Mouse (Mus musculus): ENCODE measurements around the gene Hdgfl3. TPM values are rescaled to one million over a fixed set of nuclear protein-coding genes. Genes with fewer than 3 reads are reported as not detected.

The Hdgfl3 gene
- polyA plus RNA-seq (2011; ENCODE audit: insufficient read length, low read depth, missing spikeins), result 11.1 and 22.7 TPM in 2 replicates

GRCm38 (mm10) chr7:81934267-81934745, at the start of gene Hdgfl3:
TSS of gene Hdgfl3 (minus strand) at chr7:81934473.
- Histone ChIP-seq H3K4me1 (ENCODE audit: control insufficient read depth, insufficient read depth, low read length) (peaks cover 3% of the 10 kb centered on the region; the same call in 1 of the 2 replicates), H3K4me3 (ENCODE audit: insufficient read depth, low read length) (peak within 1 kb of the TSS; percentile 59), H3K27ac (ENCODE audit: insufficient read depth, low read length) (no peak within 1 kb of the TSS)
- peak; percentile 19; the same call in 1 of the 2 replicates for TF ChIP-seq POLR2A (IDR thresholded peaks at IDR 0.05; ENCODE audit: low read depth, low read length)
- TF ChIP-seq CTCF (IDR thresholded peaks at IDR 0.05; ENCODE audit: borderline replicate concordance, insufficient read depth, low read length), result no peak

GRCm38 (mm10) chr7:81983651-81984050, 49.4 kb upstream of the Hdgfl3 start:
- no peak overlapping the region for H3K27ac ChIP-seq (ENCODE audit: insufficient read depth, low read length)
- H3K4me3 ChIP-seq (ENCODE audit: insufficient read depth, low read length), result no peak overlapping the region
- no peaks in the 10 kb centered on the region for H3K4me1 ChIP-seq (ENCODE audit: control insufficient read depth, insufficient read depth, low read length)
- no peak for TF ChIP-seq CTCF (IDR thresholded peaks at IDR 0.05; ENCODE audit: borderline replicate concordance, insufficient read depth, low read length)
- no peak for TF ChIP-seq POLR2A (IDR thresholded peaks at IDR 0.05; ENCODE audit: low read depth, low read length)

- Histone ChIP-seq H3K4me1 (ENCODE audit: control insufficient read depth, insufficient read depth, low read length) (no peaks in the 10 kb centered on the region), H3K4me3 (ENCODE audit: insufficient read depth, low read length) (no peak overlapping the region), H3K27ac (ENCODE audit: insufficient read depth, low read length) (no peak overlapping the region)
- TF ChIP-seq CTCF (IDR thresholded peaks at IDR 0.05; ENCODE audit: borderline replicate concordance, insufficient read depth, low read length) (no peak), POLR2A (IDR thresholded peaks at IDR 0.05; ENCODE audit: low read depth, low read length) (no peak)
These were observed 44.0 kb upstream of the Hdgfl3 start for GRCm38 (mm10) chr7:81978304-81978703.

- Histone ChIP-seq H3K4me1 (ENCODE audit: control insufficient read depth, insufficient read depth, low read length) (no peaks in the 10 kb centered on the region), H3K27ac (ENCODE audit: insufficient read depth, low read length) (no peak overlapping the region), H3K4me3 (ENCODE audit: insufficient read depth, low read length) (no peak overlapping the region)
- TF ChIP-seq POLR2A (IDR thresholded peaks at IDR 0.05; ENCODE audit: low read depth, low read length) (no peak), CTCF (IDR thresholded peaks at IDR 0.05; ENCODE audit: borderline replicate concordance, insufficient read depth, low read length) (no peak)
These were observed 40.3 kb upstream of the Hdgfl3 start for GRCm38 (mm10) chr7:81974616-81975015.

- Histone ChIP-seq H3K4me3 (ENCODE audit: insufficient read depth, low read length) (no peak overlapping the region), H3K4me1 (ENCODE audit: control insufficient read depth, insufficient read depth, low read length) (no peaks in the 10 kb centered on the region), H3K27ac (ENCODE audit: insufficient read depth, low read length) (no peak overlapping the region)
- TF ChIP-seq CTCF (IDR thresholded peaks at IDR 0.05; ENCODE audit: borderline replicate concordance, insufficient read depth, low read length) (no peak), POLR2A (IDR thresholded peaks at IDR 0.05; ENCODE audit: low read depth, low read length) (no peak)
These were observed 39.7 kb upstream of the Hdgfl3 start for GRCm38 (mm10) chr7:81973939-81974338.

- TF ChIP-seq POLR2A (IDR thresholded peaks at IDR 0.05; ENCODE audit: low read depth, low read length) (no peak), CTCF (IDR thresholded peaks at IDR 0.05; ENCODE audit: borderline replicate concordance, insufficient read depth, low read length) (no peak)
- no peak overlapping the region for H3K27ac ChIP-seq (ENCODE audit: insufficient read depth, low read length)
These were observed 39.1 kb upstream of the Hdgfl3 start for GRCm38 (mm10) chr7:81973339-81973738.

GRCm38 (mm10) chr7:81968975-81969374, 34.7 kb upstream of the Hdgfl3 start:
- no peak overlapping the region for H3K4me3 ChIP-seq (ENCODE audit: insufficient read depth, low read length)
- TF ChIP-seq POLR2A (IDR thresholded peaks at IDR 0.05; ENCODE audit: low read depth, low read length) (no peak), CTCF (IDR thresholded peaks at IDR 0.05; ENCODE audit: borderline replicate concordance, insufficient read depth, low read length) (no peak)

More at GRCm38 (mm10) chr7:81973339-81973738, 39.1 kb upstream of the Hdgfl3 start:
- Histone ChIP-seq H3K4me1 (ENCODE audit: control insufficient read depth, insufficient read depth, low read length) (no peaks in the 10 kb centered on the region), H3K4me3 (ENCODE audit: insufficient read depth, low read length) (no peak overlapping the region)

GRCm38 (mm10) chr7:81968451-81968850, 34.2 kb upstream of the Hdgfl3 start:
- TF ChIP-seq POLR2A (IDR thresholded peaks at IDR 0.05; ENCODE audit: low read depth, low read length) (no peak), CTCF (IDR thresholded peaks at IDR 0.05; ENCODE audit: borderline replicate concordance, insufficient read depth, low read length) (no peak)
- H3K4me3 ChIP-seq (ENCODE audit: insufficient read depth, low read length), result no peak overlapping the region
- no peak overlapping the region for H3K27ac ChIP-seq (ENCODE audit: insufficient read depth, low read length)
- H3K4me1 ChIP-seq (ENCODE audit: control insufficient read depth, insufficient read depth, low read length), result no peaks in the 10 kb centered on the region

More at GRCm38 (mm10) chr7:81968975-81969374, 34.7 kb upstream of the Hdgfl3 start:
- Histone ChIP-seq H3K27ac (ENCODE audit: insufficient read depth, low read length) (no peak overlapping the region), H3K4me1 (ENCODE audit: control insufficient read depth, insufficient read depth, low read length) (no peaks in the 10 kb centered on the region)

- H3K27ac ChIP-seq (ENCODE audit: insufficient read depth, low read length), result no peak overlapping the region
- H3K4me3 ChIP-seq (ENCODE audit: insufficient read depth, low read length), result no peak overlapping the region
- no peaks in the 10 kb centered on the region for H3K4me1 ChIP-seq (ENCODE audit: control insufficient read depth, insufficient read depth, low read length)
- TF ChIP-seq POLR2A (IDR thresholded peaks at IDR 0.05; ENCODE audit: low read depth, low read length) (no peak), CTCF (IDR thresholded peaks at IDR 0.05; ENCODE audit: borderline replicate concordance, insufficient read depth, low read length) (no peak)
These were observed 31.9 kb upstream of the Hdgfl3 start for GRCm38 (mm10) chr7:81966195-81966594.

- TF ChIP-seq POLR2A (IDR thresholded peaks at IDR 0.05; ENCODE audit: low read depth, low read length) (no peak), CTCF (IDR thresholded peaks at IDR 0.05; ENCODE audit: borderline replicate concordance, insufficient read depth, low read length) (no peak)
- Histone ChIP-seq H3K27ac (ENCODE audit: insufficient read depth, low read length) (no peak overlapping the region), H3K4me1 (ENCODE audit: control insufficient read depth, insufficient read depth, low read length) (no peaks in the 10 kb centered on the region), H3K4me3 (ENCODE audit: insufficient read depth, low read length) (no peak overlapping the region)
These were observed 25.4 kb upstream of the Hdgfl3 start for GRCm38 (mm10) chr7:81959704-81960103.

Data from embryonic fibroblast, embryonic 13.5 days (primary cell).